Mouse (Mus musculus) lung, embryonic 15.5 days (tissue): ENCODE results near the gene Fdxr. TPM values are rescaled to one million over a fixed set of nuclear protein-coding genes. Genes with fewer than 3 reads are reported as not detected.
A peak's percentile ranks its signal among the peaks of the same experiment; 100 is the strongest.

Source experiments
- ATAC-seq: fragments of 200-750 bp; cut with Nextera tagmentation; 2 replicates; pipeline ENCODE4 v1.8.0; 2017; ENCODE audit warnings: moderate number of reproducible peaks, borderline replicate concordance; ENCODE audit not compliant: low FRiP score, low TSS enrichment; ENCODE audit errors: extremely low read depth
- H3K27ac ChIP-seq: fragments of 300-500 bp; sonication (generic); 2 replicates; pipeline ENCODE4 v1.5.1; 2015; ENCODE audit warnings: moderate library complexity, mild to moderate bottlenecking, inconsistent platforms
- H3K27me3 ChIP-seq: fragments of 300-500 bp; sonication (generic); 2 replicates; pipeline ENCODE4 v1.6.1; 2015; ENCODE audit warnings: inconsistent platforms
- H3K36me3 ChIP-seq: fragments of 300-500 bp; sonication (generic); 2 replicates; pipeline ENCODE4 v1.6.1; 2015; ENCODE audit warnings: inconsistent platforms
- H3K4me1 ChIP-seq: fragments of 300-500 bp; sonication (generic); 2 replicates; pipeline ENCODE4 v1.6.1; 2015; ENCODE audit warnings: inconsistent platforms
- H3K4me2 ChIP-seq: fragments of 300-500 bp; sonication (generic); 2 replicates; pipeline ENCODE4 v1.6.1; 2015; ENCODE audit warnings: inconsistent platforms, mild to moderate bottlenecking, moderate library complexity
- H3K4me3 ChIP-seq: fragments of 300-500 bp; sonication (generic); 2 replicates; pipeline ENCODE4 v1.5.1; 2015; ENCODE audit warnings: mild to moderate bottlenecking, inconsistent platforms
- H3K9ac ChIP-seq: fragments of 300-500 bp; sonication (generic); 2 replicates; pipeline ENCODE4 v1.6.1; 2015; ENCODE audit warnings: inconsistent platforms
- H3K9me3 ChIP-seq: fragments of 300-500 bp; sonication (generic); 2 replicates; pipeline ENCODE4 v1.6.1; 2016; ENCODE audit warnings: inconsistent platforms
- WGBS: fragments of 180-500 bp; shearing (Covaris S2); methylation state at CpG from one replicate; pipeline ENCODE4 v1.1.7; 2015; 5-methylcytosine and 5-hydroxymethylcytosine counted together
- polyA plus RNA-seq: library from polyadenylated mRNA; unstranded; fragments of >200 nt; fragmentation: Nextera tagmentation; extraction: Ambion mirVana; gene quantifications from 2 replicates; pipeline ENCODE4 v1.2.1, GENCODE M21; 2015

The Fdxr gene
- polyA plus RNA-seq, 1 experiment from 2014 or later, result 15.8 TPM

DNA sequence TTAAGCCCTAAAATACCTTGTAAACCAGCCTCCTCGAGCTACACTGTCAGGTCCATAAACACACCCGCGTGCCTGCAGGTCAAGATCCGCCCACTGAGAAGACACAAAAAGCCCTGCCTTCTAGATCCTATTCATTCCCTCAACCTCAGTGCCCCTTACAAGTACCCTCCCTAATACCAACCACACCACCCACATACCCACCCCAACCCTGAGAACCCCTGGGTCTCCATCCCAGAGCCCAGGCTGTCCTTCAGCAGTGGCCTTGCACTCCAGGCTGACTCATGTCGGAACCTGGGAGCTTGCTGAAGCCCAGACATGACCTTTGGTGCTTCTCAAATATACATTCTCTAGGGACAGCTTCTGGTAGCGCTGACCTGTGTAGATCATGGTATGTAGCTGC, 2.1 kb downstream of the Fdxr start:
- Histone ChIP-seq H3K4me1 (peaks cover 19% of the 10 kb centered on the region), H3K9me3 (no peaks in the 10 kb centered on the region), H3K36me3 (no peaks in the 10 kb centered on the region), H3K9ac (no peak overlapping the region), H3K4me3 (no peak overlapping the region), H3K27ac (no peak overlapping the region), H3K27me3 (0 out of 2 replicates have a peak, but pooled peaks cover 4% of the 10 kb centered on the region), H3K4me2 (no peak overlapping the region)
- no peak for ATAC-seq
- 89% methylated on average over 6 of the region's 6 CpGs for WGBS

- Histone ChIP-seq H3K4me1 (peaks cover 19% of the 10 kb centered on the region), H3K9ac (no peak overlapping the region), H3K9me3 (no peaks in the 10 kb centered on the region), H3K4me2 (no peak overlapping the region), H3K4me3 (no peak overlapping the region), H3K27ac (no peak overlapping the region), H3K36me3 (no peaks in the 10 kb centered on the region), H3K27me3 (peaks cover 7% of the 10 kb centered on the region; the same call in 1 of the 2 replicates)
- no peak for ATAC-seq
- WGBS, result 75% methylated on average over 7 of the region's 7 CpGs
Measured at GRCm38 (mm10) chr11:115274178-115274577, 2.7 kb downstream of the Fdxr start.

- 44% methylated on average over 7 of the region's 7 CpGs for WGBS
- H3K27me3 ChIP-seq, result peaks cover 11% of the 10 kb centered on the region; the same call in 1 of the 2 replicates
- H3K36me3 ChIP-seq, result peaks cover 3% of the 10 kb centered on the region; the same call in 1 of the 2 replicates
- H3K4me1 ChIP-seq, result peaks cover 19% of the 10 kb centered on the region
- no peak overlapping the region for H3K9ac ChIP-seq
- ATAC-seq, result no peak
- no peak overlapping the region for H3K4me2 ChIP-seq
- H3K9me3 ChIP-seq, result no peaks in the 10 kb centered on the region
- H3K27ac ChIP-seq, result no peak overlapping the region
- no peak overlapping the region for H3K4me3 ChIP-seq
Measured at GRCm38 (mm10) chr11:115273735-115274134, 3.1 kb downstream of the Fdxr start.

DNA sequence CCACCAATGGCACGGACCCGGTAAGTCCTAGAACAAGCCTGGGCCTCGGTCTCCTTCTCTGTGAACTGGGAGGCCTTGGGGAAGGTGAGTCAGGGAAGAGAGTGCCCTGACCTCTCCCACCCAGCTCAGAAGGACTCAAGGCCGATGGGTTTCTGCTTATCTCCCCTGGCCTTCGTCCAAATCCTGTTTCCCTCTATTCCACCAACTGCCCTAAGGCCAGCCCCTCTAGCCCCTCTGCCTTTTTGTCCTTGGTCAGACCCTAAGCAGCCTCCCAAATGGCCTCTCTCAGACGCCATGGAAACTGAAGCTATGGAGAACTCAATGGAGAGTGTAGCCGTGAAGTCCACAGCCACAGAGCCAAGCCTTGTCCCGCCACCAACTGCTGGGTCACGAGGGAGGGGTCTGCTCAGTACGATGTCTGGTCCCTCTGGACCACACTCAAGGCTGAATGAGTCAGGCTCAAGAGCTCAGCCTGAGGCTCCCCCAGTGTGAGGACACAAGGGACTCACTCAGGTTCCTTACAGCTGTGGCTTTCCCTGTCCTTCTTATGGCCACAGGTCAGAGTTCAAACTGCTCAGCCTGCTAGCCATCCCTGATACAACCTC, 3.9 kb downstream of the Fdxr start:
- no peak overlapping the region for H3K4me2 ChIP-seq
- no peak for ATAC-seq
- H3K4me3 ChIP-seq, result no peak overlapping the region
- peaks cover 19% of the 10 kb centered on the region for H3K27me3 ChIP-seq
- H3K9me3 ChIP-seq, result no peaks in the 10 kb centered on the region
- H3K27ac ChIP-seq, result no peak overlapping the region
- peaks cover 6% of the 10 kb centered on the region; the same call in 1 of the 2 replicates for H3K36me3 ChIP-seq
- 66% methylated on average over 10 of the region's 10 CpGs for WGBS
- H3K9ac ChIP-seq, result no peak overlapping the region
- H3K4me1 ChIP-seq, result peaks cover 17% of the 10 kb centered on the region

DNA sequence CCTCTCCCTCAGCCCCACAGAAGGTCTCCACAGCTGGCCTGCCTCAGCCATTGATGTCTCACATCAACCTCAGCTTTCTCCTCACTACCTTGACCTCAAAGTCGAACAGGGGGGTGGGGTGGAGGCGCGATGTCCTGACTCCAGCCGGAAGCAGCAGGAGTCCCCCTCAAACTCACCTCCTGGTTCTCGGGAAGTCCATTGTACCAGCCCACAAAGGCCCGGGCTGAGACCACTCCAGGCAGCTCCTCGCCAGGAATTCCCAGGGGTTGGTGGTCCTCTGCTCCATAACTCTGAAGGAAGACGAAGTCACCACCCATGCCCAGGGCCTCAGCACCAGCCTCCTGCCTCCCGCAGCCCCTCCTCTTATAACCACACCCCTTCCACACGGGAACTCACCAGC, 5.4 kb downstream of the Fdxr start:
- WGBS, result 49% methylated on average over 10 of the region's 10 CpGs
- Histone ChIP-seq H3K27ac (no peak overlapping the region), H3K27me3 (peaks cover 34% of the 10 kb centered on the region), H3K9me3 (no peaks in the 10 kb centered on the region), H3K4me1 (peaks cover 22% of the 10 kb centered on the region), H3K4me2 (no peak overlapping the region), H3K4me3 (no peak overlapping the region), H3K36me3 (peaks cover 6% of the 10 kb centered on the region; the same call in 1 of the 2 replicates), H3K9ac (no peak overlapping the region)
- ATAC-seq, result no peak

GRCm38 (mm10) chr11:115271052-115271451, 5.8 kb downstream of the Fdxr start:
- H3K9me3 ChIP-seq, result no peaks in the 10 kb centered on the region
- ATAC-seq, result no peak
- H3K9ac ChIP-seq, result no peak overlapping the region
- no peak overlapping the region for H3K4me2 ChIP-seq
- peaks cover 22% of the 10 kb centered on the region for H3K4me1 ChIP-seq
- H3K27me3 ChIP-seq, result peaks cover 38% of the 10 kb centered on the region
- H3K36me3 ChIP-seq, result peaks cover 6% of the 10 kb centered on the region; the same call in 1 of the 2 replicates
- no peak overlapping the region for H3K27ac ChIP-seq
- WGBS, result 60% methylated on average over 9 of the region's 9 CpGs
- H3K4me3 ChIP-seq, result no peak overlapping the region

DNA sequence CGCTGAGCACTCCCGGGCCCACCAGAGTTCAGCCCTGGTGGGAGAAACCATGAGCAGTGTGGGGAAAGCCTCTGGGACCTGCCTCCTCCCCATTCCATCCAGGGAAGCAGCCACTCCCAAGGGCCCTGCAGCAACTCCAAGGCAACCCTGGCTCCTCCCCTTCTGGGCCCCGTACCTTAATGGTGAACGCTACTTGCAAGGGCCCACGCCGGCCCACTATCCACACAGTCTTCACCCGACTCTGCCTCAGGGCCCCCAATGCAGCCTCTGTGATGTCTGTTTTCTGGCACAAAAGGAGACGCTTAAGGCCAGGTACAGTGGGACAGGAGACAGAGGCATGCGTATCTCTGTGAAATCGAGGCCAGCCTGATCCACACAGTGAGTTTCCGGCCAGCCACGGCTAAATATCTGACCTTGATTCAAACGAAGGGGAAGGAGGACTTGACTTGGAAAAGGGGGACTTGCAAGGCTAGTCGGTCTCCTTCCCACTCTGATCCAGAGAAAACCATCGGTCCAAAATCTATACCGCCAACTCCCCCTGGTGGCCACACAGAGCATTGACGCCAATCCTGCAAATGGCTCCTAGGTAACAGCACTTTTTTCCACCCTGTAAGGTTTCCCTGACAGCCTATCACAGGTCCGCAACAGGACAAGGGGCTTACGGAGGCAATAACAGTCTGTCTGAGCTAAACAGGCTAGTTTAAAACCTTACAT, 6.5 kb downstream of the Fdxr start:
- ATAC-seq, result no peak
- 25% methylated on average over 19 of the region's 19 CpGs for WGBS
- Histone ChIP-seq H3K36me3 (peaks cover 6% of the 10 kb centered on the region; the same call in 1 of the 2 replicates), H3K4me2 (no peak overlapping the region), H3K27ac (no peak overlapping the region), H3K9me3 (no peaks in the 10 kb centered on the region), H3K27me3 (peaks cover 46% of the 10 kb centered on the region), H3K9ac (no peak overlapping the region), H3K4me3 (no peak overlapping the region), H3K4me1 (peaks cover 21% of the 10 kb centered on the region)

DNA sequence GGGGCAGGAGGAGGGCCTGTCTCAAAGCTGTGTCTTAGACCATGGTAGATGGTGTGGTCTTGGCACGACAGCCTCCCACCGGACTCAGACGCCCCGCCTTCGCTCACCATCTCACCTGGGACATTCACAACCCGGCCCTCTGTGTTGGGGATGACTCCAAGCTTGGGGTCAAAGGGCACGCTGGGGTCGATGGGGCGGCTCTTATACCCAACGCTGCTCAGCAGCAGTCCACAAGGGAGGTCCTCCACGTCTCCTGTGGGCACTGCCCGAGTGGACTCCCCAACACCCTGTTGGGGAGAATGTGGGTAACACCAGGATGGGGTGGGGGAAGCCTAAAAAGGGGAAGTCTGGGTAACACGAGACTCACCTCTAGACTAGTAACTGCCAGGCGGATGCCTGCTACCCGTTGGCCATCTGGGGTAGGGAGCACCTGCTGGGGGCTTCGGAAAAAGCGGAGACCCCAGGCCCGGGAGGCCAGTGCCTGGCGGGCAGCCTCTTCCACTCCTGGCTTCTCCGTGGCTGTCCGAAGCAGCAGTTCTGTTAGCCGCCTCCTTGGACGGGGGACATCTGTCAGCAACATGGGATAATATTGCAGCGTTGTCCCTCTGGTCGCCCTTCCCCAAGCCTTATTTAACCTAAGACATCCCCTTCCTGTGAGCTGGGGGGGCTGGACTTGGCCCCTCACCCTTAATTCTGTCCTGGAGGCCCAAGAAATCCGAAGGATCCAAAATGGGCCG, 7.4 kb downstream of the Fdxr start:
- Histone ChIP-seq H3K9ac (no peak overlapping the region), H3K36me3 (peaks cover 6% of the 10 kb centered on the region; the same call in 1 of the 2 replicates), H3K4me2 (no peak overlapping the region), H3K27ac (no peak overlapping the region), H3K27me3 (peaks cover 54% of the 10 kb centered on the region), H3K4me3 (no peak overlapping the region), H3K9me3 (no peaks in the 10 kb centered on the region), H3K4me1 (peaks cover 24% of the 10 kb centered on the region)
- 83% methylated on average over 26 of the region's 27 CpGs for WGBS
- no peak for ATAC-seq

DNA sequence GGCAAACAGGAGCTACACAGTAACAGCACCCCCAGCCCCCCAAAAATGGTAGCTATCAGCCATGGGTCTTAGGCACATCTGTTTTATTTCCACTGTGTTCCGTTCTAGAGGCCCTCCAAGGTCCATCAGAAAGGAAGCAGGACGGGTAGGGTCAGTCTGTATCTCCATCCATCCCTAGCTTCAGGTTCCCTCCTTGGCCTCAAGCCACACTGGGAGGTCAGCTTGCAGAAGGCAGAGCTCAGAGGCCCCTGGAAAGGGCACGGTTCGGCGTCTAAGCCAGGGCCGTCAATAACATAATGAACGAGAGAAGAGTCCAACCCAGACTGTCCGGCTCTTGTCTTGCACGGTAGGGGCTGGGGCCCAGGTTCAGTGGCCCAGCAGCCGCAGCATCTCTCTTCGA, 8.9 kb downstream of the Fdxr start:
- ATAC-seq, result no peak

GRCm38 (mm10) chr11:115267061-115267883, 9.6 kb downstream of the Fdxr start, which contains the start of gene Grin2c:
Gene Grin2c (minus strand): TSS chr11:115267243.
- peaks cover 6% of the 10 kb centered on the region; the same call in 1 of the 2 replicates for H3K36me3 ChIP-seq
- peak within 1 kb of the TSS; percentile 56 for H3K4me2 ChIP-seq
- no peak for ATAC-seq
- H3K27ac ChIP-seq, result no peak within 1 kb of the TSS
- peaks cover 76% of the 10 kb centered on the region for H3K27me3 ChIP-seq
- peaks cover 24% of the 10 kb centered on the region for H3K4me1 ChIP-seq
- no peak within 1 kb of the TSS for H3K9ac ChIP-seq
- 6% methylated on average over 49 of the region's 50 CpGs for WGBS
- H3K4me3 ChIP-seq, result peak within 1 kb of the TSS; percentile 29
- H3K9me3 ChIP-seq, result no peaks in the 10 kb centered on the region

More for the DNA sequence above, 8.9 kb downstream of the Fdxr start:
- no peak overlapping the region for H3K27ac ChIP-seq
- no peak overlapping the region for H3K4me3 ChIP-seq
- no peak overlapping the region for H3K9ac ChIP-seq
- H3K27me3 ChIP-seq, result peaks cover 69% of the 10 kb centered on the region
- H3K36me3 ChIP-seq, result peaks cover 6% of the 10 kb centered on the region; the same call in 1 of the 2 replicates
- H3K4me1 ChIP-seq, result peaks cover 24% of the 10 kb centered on the region
- no peak overlapping the region for H3K4me2 ChIP-seq
- 67% methylated on average over 11 of the region's 11 CpGs for WGBS
- no peaks in the 10 kb centered on the region for H3K9me3 ChIP-seq

DNA sequence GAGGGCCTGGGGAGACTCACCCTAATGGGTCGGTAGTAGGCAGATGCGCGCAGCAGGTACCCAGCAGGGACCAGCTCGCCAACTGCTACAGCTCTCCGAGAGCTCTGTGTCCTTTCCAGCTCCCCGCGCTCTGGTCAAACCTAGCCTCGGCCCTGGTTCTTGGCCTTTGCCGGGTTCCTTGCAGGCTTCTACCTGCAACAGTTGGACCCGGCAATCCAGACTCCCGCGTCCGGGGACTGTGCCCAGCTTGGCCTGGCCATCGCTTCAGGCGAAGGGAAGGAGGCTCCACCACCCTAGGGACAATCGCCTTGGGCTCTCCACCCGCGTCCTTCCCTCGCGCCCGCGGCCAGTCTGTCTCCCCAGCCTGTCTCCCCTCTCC, 10.5 kb downstream of the Fdxr start:
- peaks cover 24% of the 10 kb centered on the region for H3K4me1 ChIP-seq
- H3K4me3 ChIP-seq, result peak overlapping the region; percentile 29
- no peak overlapping the region for H3K9ac ChIP-seq
- H3K27ac ChIP-seq, result no peak overlapping the region
- peaks cover 6% of the 10 kb centered on the region; the same call in 1 of the 2 replicates for H3K36me3 ChIP-seq
- peaks cover 81% of the 10 kb centered on the region for H3K27me3 ChIP-seq
- WGBS, result 1% methylated on average over 22 of the region's 22 CpGs
- H3K4me2 ChIP-seq, result peak overlapping the region; percentile 56
- ATAC-seq, result no peak
- H3K9me3 ChIP-seq, result no peaks in the 10 kb centered on the region
